Mouse (Mus musculus) G1E (cell line): Measurements from ENCODE around the gene Ttbk1.

ENCODE experiments used
- CTCF ChIP-seq: IDR thresholded peaks from 2 replicates; pipeline ENCODE4 v1.5.1; 2012; ENCODE audit warnings: low read depth, low read length, inconsistent platforms, mixed read lengths
- GATA1 ChIP-seq: IDR thresholded peaks from 2 replicates; pipeline ENCODE4 v1.6.1; 2012; ENCODE audit warnings: borderline replicate concordance, low read length, inconsistent platforms, mixed read lengths

DNA sequence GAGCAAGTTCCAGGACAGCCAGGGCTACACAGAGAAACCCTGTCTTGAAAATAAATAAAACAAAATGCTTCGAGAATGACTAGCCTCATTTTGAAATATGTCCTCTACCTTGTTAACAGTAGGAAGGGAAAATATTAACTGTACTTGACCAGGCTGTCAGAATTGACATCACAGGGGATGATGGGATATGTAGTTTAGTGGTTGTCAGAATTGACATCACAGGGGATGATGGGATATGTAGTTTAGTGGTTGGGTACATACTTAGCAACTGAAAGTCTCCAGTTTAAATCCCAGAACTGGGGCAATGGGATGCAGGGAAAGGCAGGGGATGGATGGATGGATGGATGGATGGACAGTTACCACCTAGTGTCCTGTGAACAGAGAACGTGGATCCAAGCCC lies 25.9 kb upstream of the Ttbk1 start:
- TF ChIP-seq CTCF (no peak), GATA1 (no peak)
